Mouse (Mus musculus) heart, adult 2 months (tissue): ENCODE data around the gene Nmnat2. TPM values are rescaled to one million over a fixed set of nuclear protein-coding genes. Genes with fewer than 3 reads are reported as not detected.

Experiments used
- DNase-seq, 2 experiments: peaks; one replicate each; pipeline ENCODE4 v3.0.0; 2021
- H3K27ac ChIP-seq: fragments of 200-600 bp; 2 replicates; pipeline ENCODE4 v1.8.1; 2022
- H3K27me3 ChIP-seq: fragments of 200-500 bp; 2 replicates; pipeline ENCODE4 v1.6.1; 2012; ENCODE audit warnings: mild to moderate bottlenecking, low read length, inconsistent platforms, mixed read lengths; ENCODE audit not compliant: control insufficient read depth, insufficient read depth
- H3K36me3 ChIP-seq: fragments of 200-500 bp; 2 replicates; pipeline ENCODE4 v1.6.1; 2012; ENCODE audit warnings: low read length, inconsistent platforms; ENCODE audit not compliant: control insufficient read depth, insufficient read depth
- H3K4me1 ChIP-seq: fragments of 200-500 bp; 2 replicates; pipeline ENCODE4 v1.6.1; 2011; ENCODE audit warnings: low read length; ENCODE audit not compliant: control insufficient read depth, insufficient read depth
- H3K4me3 ChIP-seq: fragments of 200-600 bp; 2 replicates; pipeline ENCODE4 v1.8.1; 2022
- H3K79me2 ChIP-seq: fragments of 200-500 bp; replicated peaks from 2 replicates; pipeline ENCODE4 v1.6.1; 2012; ENCODE audit warnings: mild to moderate bottlenecking, inconsistent platforms, low read length, moderate library complexity, mixed read lengths; ENCODE audit not compliant: control insufficient read depth, insufficient read depth
- H3K9ac ChIP-seq: fragments of 200-500 bp; 2 replicates; pipeline ENCODE4 v1.6.1; 2012; ENCODE audit warnings: low read depth, mild to moderate bottlenecking, control low read depth, inconsistent platforms, low read length, mixed read lengths
- CTCF ChIP-seq: fragments of 200-600 bp; IDR thresholded peaks from 2 replicates; pipeline ENCODE4 v1.8.1; 2022; ENCODE audit warnings: antibody characterized with exemption, mild to moderate bottlenecking, moderate library complexity
- EP300 ChIP-seq: fragments of 200-500 bp; IDR thresholded peaks from 2 replicates; pipeline ENCODE4 v1.6.1; 2011; ENCODE audit warnings: low read depth, low read length, control low read depth; ENCODE audit not compliant: insufficient read depth
- POLR2A ChIP-seq: fragments of 200-500 bp; IDR thresholded peaks from 2 replicates; pipeline ENCODE4 v1.6.1; 2011; ENCODE audit warnings: mild to moderate bottlenecking, low read depth, low read length, control low read depth; ENCODE audit not compliant: insufficient read depth
- WGBS: fragments of 180-500 bp; shearing (Covaris S2); methylation state at CpG from one replicate; pipeline ENCODE4 v1.1.7; 2018; 5-methylcytosine and 5-hydroxymethylcytosine counted together
- intact Hi-C: fragments of 180-260 bp; cut with DNase I; formaldehyde crosslinking; loops from one replicate; pipeline ENCODE4 v1.15.1; 2025
- polyA plus RNA-seq: library from polyadenylated mRNA; depleted of rRNA; stranded (reverse); fragments of >200 nt; gene quantifications from 2 replicates; pipeline ENCODE4 v1.2.3, GENCODE M21; 2012
- total RNA-seq, 2 experiments: library from RNA; stranded (reverse); gene quantifications; 2 replicates each; pipeline ENCODE4 v1.2.3; 2021

Gene Nmnat2
- total and polyA plus RNA-seq, 3 experiments: 0.29 to 0.89 (median 0.66) TPM

DNA sequence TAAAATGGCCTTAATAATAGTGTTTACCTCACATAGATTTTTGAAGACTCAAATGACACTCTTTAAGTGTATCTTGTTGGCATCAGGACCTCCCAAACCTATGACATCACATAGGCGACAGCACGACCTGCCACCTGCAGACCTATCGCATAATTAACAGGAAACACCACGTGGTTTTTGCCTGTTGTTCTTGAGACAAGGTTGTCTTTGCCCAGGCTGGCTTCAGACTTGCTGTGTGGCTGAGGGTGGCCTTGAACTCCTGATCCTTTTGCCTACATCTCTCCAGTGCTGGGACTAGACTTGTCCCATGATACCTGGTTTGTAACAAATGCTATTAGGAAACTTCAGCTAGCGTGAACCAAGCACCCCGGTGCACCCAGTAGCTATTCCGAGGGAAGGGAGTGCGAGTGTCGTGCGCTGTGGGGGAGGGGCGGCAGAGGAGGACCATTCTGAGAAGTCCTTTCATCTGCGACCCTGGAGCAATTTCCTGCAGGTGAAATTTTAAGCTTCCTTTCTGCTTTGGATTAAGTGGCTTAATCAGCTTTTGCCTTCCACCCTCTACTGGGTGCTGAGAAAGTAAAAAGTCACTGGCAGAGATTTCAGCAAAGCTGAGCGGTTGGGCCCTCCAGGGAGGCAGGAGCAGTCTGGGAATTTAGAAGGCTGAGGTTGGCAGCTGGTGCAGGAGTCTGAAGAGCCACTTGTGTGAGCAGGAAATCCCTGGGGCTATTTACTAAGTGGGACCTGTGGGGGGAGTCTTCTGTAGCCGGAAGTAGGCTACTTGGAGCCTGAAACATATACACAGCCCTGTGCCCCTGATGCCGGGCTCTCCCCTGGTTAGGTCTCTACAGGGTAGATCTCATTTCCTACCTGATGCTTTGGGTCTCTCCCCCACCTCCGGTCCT lies 141.3 kb downstream of the Nmnat2 start:
- peaks cover 4% of the 10 kb centered on the region for H3K4me1 ChIP-seq
- TF ChIP-seq CTCF: no peak
- TF ChIP-seq POLR2A: no peak
- no peak for TF ChIP-seq EP300
- intact Hi-C loops: no loop called here
- H3K79me2 ChIP-seq: no peaks in the 10 kb centered on the region
- WGBS: 35% methylated on average over 16 of the region's 16 CpGs
- no peaks in the 10 kb centered on the region for H3K36me3 ChIP-seq
- DNase-seq: no peak
- H3K27me3 ChIP-seq: no peaks in the 10 kb centered on the region
- no peak overlapping the region for H3K9ac ChIP-seq
- H3K27ac ChIP-seq: no peak overlapping the region
- no peak overlapping the region for H3K4me3 ChIP-seq

DNA sequence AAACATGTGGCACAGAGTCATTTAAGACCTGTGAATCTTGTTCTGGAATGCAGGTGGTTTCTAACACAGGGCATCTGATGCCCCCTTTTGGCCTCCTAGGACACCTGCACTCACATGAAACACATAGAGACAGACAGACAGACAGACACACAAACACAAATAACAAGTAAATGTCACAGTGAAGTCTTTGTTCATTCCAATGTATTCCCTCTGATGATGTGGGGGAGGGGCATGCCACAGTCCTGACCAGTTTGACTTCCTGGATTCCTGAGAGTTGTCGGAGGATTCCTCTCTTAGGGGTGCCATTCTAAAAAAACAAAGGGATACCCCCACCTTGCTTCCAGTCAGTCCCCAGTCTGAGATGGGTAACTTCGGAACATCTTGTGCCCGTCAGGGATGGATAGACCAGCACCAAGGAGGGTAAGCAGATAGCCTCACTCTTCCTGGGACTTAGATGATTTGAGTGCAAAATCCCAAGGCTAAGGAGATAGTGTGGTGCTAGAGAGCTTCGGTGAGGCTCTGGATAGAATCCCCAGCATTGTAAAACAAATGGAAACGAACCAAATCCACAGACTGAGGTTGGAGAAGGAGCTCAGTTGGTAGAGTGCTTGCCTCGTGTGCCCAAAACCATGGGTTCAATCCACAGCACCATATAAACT lies 142.4 kb downstream of the Nmnat2 start:
- WGBS: 94% methylated on average over 6 of the region's 6 CpGs
- Histone ChIP-seq H3K4me3 (no peak overlapping the region), H3K36me3 (no peaks in the 10 kb centered on the region), H3K27me3 (no peaks in the 10 kb centered on the region), H3K9ac (no peak overlapping the region), H3K27ac (no peak overlapping the region), H3K4me1 (peaks cover 5% of the 10 kb centered on the region), H3K79me2 (no peaks in the 10 kb centered on the region)
- no peak for DNase-seq
- intact Hi-C loops: no loop called here
- no peak for TF ChIP-seq CTCF
- TF ChIP-seq EP300: no peak
- no peak for TF ChIP-seq POLR2A

GRCm38 (mm10) chr1:153098586-153098985 lies 143.8 kb downstream of the Nmnat2 start:
- Histone ChIP-seq H3K4me1 (peaks cover 4% of the 10 kb centered on the region; the same call in 1 of the 2 replicates), H3K27me3 (no peaks in the 10 kb centered on the region), H3K4me3 (no peak overlapping the region), H3K79me2 (no peaks in the 10 kb centered on the region), H3K27ac (no peak overlapping the region), H3K9ac (no peak overlapping the region), H3K36me3 (no peaks in the 10 kb centered on the region)
- TF ChIP-seq EP300 (no peak), POLR2A (no peak), CTCF (no peak)
- intact Hi-C loops: no loop called here
- DNase-seq: no peak
- WGBS: 86% methylated on average over 11 of the region's 11 CpGs

- peak overlapping the region; percentile 51 for H3K27ac ChIP-seq
- peaks cover 4% of the 10 kb centered on the region; the same call in 1 of the 2 replicates for H3K4me1 ChIP-seq
- no peaks in the 10 kb centered on the region for H3K27me3 ChIP-seq
- no peak for DNase-seq
- TF ChIP-seq EP300 (no peak), CTCF (no peak), POLR2A (no peak)
- no peak overlapping the region for H3K9ac ChIP-seq
- H3K79me2 ChIP-seq: no peaks in the 10 kb centered on the region
- H3K36me3 ChIP-seq: no peaks in the 10 kb centered on the region
- H3K4me3 ChIP-seq: no peak overlapping the region
- intact Hi-C loops: loop anchor here (5.0 kb wide), 1 partner anchor 121 kb away; no protein-coding TSS in a partner anchor
- 24% methylated on average over 9 of the region's 9 CpGs for WGBS
These were observed 146.1 kb downstream of the Nmnat2 start for GRCm38 (mm10) chr1:153100912-153101311.

- Histone ChIP-seq H3K27me3 (no peaks in the 10 kb centered on the region), H3K4me1 (peaks cover 4% of the 10 kb centered on the region; the same call in 1 of the 2 replicates), H3K36me3 (no peaks in the 10 kb centered on the region), H3K9ac (peak overlapping the region; percentile 24; the same call in 1 of the 2 replicates), H3K27ac (peak overlapping the region; percentile 51), H3K4me3 (no peak overlapping the region), H3K79me2 (no peaks in the 10 kb centered on the region)
- intact Hi-C loops: loop anchor here (5.0 kb wide), 1 partner anchor 121 kb away; no protein-coding TSS in a partner anchor
- peak; percentile 46 to 64 for DNase-seq
- WGBS: 28% methylated on average over 9 of the region's 9 CpGs
- TF ChIP-seq CTCF (peak; percentile 96; the same call in 1 of the 2 replicates), EP300 (no peak), POLR2A (no peak)
These were observed 146.6 kb downstream of the Nmnat2 start for GRCm38 (mm10) chr1:153101327-153101880.
